Mouse (Mus musculus) heart, adult 9 months (tissue): ENCODE data around the gene Scn3a.
A peak's percentile ranks its signal among the peaks of the same experiment; 100 is the strongest.

Experiments
- DNase-seq, 2 experiments: peaks; one replicate each; pipeline ENCODE4 v3.0.0; 2022; ENCODE audit warnings: low spot score in 2 of 2

The Scn3a gene

GRCm38 (mm10) chr2:65566793-65567787 is at the start of gene Scn3a:
TSS of gene Scn3a (minus strand) at chr2:65567627.
- peak in 1 of 2 experiments; percentile 9 for DNase-seq

DNA sequence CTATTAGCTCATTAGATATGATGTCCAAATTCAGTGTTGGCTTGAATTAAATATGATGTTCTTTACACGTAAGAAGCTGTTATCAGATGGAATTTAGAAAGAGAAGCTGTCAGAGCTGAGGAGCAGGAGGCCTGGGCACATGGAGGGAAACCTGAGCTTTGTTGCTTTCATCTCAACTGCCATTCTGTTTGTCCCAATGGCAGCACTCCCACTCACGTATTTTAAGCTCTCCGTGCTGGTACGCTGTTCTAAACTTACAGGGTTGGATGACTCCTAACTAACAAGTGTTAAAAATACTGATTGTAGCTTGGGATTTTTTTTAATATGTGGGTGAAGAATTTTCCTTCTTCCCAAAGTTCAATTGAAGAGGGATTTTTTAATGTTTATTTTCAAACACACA is 44.5 kb upstream of the Scn3a start:
- DNase-seq, result no peak

DNA sequence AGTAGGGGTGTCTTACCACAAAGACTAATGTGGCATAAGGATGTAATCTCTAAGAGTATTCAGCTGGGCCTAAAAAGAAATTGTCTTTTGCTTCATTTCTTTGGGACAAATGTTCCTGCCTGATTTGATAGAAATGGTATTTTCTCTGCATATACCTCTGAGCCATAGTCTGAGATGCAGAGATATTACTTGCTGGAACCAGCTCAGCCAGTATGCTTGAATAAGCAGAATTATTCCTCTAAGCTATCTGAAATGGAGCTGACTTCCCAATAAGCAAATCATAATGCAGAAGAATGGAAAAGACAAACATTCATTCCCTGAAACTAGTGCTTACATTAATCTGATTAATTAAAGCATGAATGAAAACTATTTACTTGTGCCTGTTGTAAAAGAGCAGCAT is 40.4 kb upstream of the Scn3a start:
- no peak for DNase-seq

GRCm38 (mm10) chr2:65587679-65588078 is 20.3 kb upstream of the Scn3a start:
- DNase-seq, result no peak

DNA sequence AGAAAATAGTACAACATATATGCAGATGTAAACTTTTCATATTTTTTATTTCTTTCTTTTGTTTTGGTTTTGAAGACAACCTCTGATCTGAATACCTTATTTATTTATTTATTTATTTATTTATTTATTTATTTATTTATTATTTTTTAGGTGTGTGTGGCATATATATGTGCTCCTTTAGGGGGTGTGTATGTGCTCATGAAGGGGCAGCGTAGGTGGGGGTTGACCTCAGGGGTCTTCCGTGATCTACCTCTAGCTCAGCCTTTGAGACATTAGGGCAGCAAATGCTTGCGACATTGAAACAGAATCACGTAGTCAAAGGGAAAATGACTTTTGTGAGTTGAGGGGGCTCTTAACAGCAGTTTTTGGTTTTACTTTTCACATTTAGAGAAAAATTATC is 498 bp upstream of the Scn3a start:
- DNase-seq, result no peak

DNA sequence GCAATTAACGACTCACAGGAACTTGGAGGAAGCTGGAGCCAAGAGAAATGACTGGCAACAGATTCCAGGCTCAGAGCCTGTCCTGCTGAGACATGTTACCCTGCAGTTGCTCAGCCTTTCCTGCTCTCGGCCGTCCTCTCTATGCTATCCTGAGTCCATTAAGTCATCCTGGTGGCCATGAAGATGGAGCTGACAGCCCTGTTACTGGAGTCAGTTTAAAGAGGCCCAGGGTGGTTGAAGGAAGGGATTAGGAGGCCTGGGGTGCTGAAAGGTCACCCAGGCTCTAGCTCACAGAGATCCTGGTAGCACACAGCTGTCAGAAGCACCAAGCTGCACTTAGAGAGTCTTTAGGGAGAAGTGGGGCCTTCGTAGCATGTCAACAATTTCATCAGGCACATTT is 3.5 kb downstream of the Scn3a start:
- DNase-seq, result no peak

GRCm38 (mm10) chr2:65557719-65558118 is 9.7 kb downstream of the Scn3a start:
- no peak for DNase-seq

- DNase-seq, result no peak
Observed at GRCm38 (mm10) chr2:65554662-65555061, 12.8 kb downstream of the Scn3a start.

- no peak for DNase-seq
Observed at GRCm38 (mm10) chr2:65553473-65553872, 14.0 kb downstream of the Scn3a start.

DNA sequence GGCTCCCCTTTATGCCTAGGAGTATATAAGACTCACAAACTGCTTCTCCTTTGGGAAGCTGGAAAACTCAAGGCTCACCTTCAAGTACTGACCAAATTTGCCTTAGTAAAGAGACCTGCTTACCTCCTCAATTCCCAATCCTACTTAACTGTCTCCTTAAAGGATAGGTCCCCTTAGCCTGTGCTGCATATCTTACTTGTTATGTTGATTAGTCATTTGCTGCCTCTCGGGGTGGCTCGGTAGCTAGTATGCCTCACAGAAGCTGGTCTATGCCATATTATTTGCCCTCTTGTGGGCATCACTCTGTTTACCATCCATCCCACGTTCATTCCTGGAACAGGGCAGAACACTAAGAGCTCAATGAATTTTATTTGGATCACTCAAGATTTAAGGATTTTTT is 14.7 kb downstream of the Scn3a start:
- DNase-seq, result no peak

- no peak for DNase-seq
Observed at GRCm38 (mm10) chr2:65552222-65552621, 15.2 kb downstream of the Scn3a start.

DNA sequence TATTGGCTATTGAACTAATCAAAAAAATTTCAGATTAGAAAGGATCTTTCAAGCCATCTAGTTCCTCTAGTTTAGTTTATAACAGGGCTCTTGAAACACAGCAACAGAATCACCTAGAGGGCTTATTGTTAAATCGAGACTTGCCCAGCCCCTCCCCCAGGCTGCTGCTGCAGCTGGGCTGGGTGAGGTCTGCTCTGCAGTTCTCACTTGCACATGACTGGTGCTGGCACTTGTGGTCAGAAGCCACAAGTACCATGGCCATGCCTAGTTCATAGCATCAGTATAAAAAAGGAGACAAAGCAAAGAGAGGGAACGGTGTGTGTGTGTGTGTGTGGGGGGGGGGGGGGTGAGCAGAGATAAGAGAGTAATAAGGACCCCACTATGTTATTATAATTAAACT is 15.7 kb downstream of the Scn3a start:
- DNase-seq, result no peak

- DNase-seq, result no peak
Observed at GRCm38 (mm10) chr2:65550564-65550963, 16.9 kb downstream of the Scn3a start.

DNA sequence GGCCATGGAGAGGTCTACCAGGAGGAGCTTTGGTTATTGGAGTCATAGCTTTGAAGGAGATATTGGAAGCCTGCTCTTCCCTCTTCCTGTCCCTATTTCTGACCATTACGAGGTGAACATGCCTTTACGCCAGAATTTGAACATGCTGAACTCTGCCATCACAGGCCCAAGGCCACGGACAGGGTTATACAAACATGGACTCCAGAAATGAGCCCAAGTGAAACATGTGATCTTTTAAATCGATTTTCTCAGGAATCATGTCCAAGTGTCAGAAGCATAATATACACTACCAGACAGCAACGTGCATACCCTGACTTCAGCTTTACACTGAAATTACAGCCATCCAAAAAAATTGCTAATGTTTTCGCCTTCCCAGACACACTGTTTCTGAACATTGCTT is 18.8 kb downstream of the Scn3a start:
- DNase-seq, result no peak

DNA sequence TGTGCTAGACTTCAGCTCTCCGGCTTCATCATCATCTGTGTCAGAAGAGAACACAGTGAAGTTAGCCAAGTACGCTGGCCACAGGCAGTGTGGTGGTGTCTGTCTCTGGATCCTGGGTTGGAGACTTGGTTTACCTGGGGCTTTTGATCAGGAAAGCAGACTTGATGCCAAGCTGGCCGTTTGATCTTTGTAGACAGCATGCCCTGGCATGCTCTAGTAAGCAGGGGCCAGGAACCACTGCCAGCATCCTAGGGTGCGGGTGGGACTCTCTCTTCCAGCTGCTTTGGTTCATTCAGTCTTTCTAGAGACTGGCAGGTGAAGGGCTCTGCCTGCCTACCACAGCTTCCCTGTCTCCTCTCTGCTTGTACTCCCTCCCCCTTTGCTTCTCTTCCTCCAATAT is 20.1 kb downstream of the Scn3a start:
- no peak for DNase-seq

GRCm38 (mm10) chr2:65542906-65543592 is 24.4 kb downstream of the Scn3a start:
- no peak for DNase-seq

GRCm38 (mm10) chr2:65541781-65542180 is 25.6 kb downstream of the Scn3a start:
- no peak for DNase-seq

DNA sequence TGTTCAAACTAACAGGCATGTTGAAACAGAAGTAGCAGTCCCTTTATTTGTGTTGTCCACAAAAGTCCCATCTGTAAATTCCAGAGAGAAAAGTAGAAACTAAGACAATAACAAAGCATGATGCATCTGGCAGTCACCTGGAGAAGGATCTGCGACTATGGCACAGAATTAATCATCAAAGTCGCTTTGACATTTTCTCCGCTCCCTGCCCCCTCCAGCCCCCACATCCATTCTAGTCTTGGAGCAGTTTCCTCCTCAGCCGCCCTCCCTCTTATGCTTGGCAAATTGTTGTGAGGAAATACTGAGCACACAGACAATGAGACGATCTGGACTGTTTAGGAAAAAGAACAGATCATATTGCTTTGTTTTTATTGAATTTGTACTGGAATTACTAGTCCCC is 29.0 kb downstream of the Scn3a start:
- DNase-seq, result no peak

DNA sequence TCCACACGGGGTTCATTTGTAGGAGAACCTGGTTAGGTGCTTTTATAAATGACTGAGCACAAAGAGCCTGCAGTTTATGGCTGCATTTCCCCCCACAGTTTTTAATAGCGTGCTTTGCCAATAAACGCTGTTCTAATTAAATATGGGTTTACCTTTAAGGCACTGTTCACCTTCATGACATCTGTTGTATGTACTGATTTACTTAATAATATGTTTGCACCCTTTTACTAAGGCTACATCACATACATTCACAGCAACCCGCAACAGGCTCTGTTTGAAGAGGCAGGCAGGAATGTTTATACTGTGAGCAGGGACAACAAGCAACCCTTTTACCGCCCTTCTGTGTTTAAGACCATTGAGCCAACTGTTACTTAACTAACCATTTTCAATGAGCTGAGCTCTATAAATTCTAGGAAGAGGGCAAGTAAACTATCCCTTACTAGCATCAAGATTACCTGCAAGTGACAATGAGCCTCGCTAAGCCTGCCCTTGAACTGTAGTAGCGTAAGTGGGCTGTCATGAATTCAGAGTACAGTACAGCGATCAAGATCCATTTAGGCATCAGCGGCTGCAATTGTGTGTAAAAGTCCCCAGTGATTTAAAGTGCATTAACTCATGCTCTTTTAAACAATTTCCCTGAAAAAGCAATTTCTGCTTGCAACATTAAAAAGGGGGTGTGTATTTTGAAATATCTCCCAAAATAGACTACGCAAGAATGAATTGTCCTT is 35.1 kb downstream of the Scn3a start:
- DNase-seq, result no peak

DNA sequence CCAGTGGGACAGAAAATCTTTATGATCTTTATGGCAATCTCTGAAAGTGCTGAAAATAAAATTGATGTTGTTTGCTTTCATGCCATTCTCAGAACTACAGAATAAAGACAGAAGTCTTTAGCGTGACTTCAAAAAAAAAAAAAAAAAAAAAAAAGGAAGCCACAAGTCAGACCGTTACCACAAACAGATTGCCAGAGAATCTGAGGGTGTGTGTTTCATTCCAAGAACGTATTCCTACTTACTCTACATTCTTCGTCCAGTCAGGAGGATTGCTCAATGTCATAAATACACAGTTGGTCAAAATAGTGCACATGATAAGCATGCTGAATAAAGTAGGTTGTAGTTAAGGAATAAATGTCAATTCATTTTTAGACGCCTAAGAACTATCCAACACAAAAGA is 38.3 kb downstream of the Scn3a start:
- no peak for DNase-seq

DNA sequence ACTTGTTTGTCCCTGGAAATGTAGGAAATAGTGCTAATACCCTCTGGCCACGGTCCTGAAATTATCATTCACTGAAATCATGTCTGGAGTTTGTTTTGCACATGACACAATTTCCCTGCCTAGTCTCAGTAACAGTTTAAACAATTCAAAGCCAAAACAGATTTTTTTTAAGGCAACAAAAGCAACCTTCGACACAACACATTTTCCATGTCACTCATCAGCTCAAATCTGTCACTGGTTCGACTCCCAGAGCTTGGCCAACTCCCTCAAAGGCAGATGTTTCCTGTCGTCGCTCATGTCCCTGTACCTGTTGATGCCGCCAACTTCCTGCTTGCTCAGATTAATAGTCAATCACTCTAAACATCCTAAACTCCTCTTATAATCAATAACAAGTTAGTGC is 50.7 kb downstream of the Scn3a start:
- DNase-seq, result no peak

GRCm38 (mm10) chr2:65508217-65508616 is 59.2 kb downstream of the Scn3a start:
- DNase-seq, result no peak
